Mouse (Mus musculus) hindbrain, embryonic 16.5 days (tissue): Measurements from ENCODE around the gene Col13a1. TPM values are rescaled to one million over a fixed set of nuclear protein-coding genes. Genes with fewer than 3 reads are reported as not detected.

Experiments
- ATAC-seq: fragments of 200-750 bp; cut with Nextera tagmentation; 2 replicates; pipeline ENCODE4 v1.8.0; 2017; ENCODE audit warnings: moderate TSS enrichment, moderate library complexity
- H3K27ac ChIP-seq: fragments of 300-500 bp; sonication (generic); 2 replicates; pipeline ENCODE4 v1.5.1; 2014; ENCODE audit warnings: low read depth, mild to moderate bottlenecking, control low read depth, low read length, moderate library complexity
- H3K27me3 ChIP-seq: fragments of 300-500 bp; sonication (generic); replicated peaks from 2 replicates; pipeline ENCODE4 v1.6.1; 2014; ENCODE audit warnings: low read length; ENCODE audit not compliant: control insufficient read depth, insufficient read depth
- H3K36me3 ChIP-seq: fragments of 300-500 bp; sonication (generic); 2 replicates; pipeline ENCODE4 v1.6.1; 2014; ENCODE audit warnings: mild to moderate bottlenecking, low read length, moderate library complexity, mixed read lengths; ENCODE audit not compliant: control insufficient read depth, insufficient read depth
- H3K4me1 ChIP-seq: fragments of 300-500 bp; sonication (generic); 2 replicates; pipeline ENCODE4 v1.6.1; 2014; ENCODE audit warnings: low read depth, low read length; ENCODE audit not compliant: control insufficient read depth, insufficient read depth
- H3K4me2 ChIP-seq: fragments of 300-500 bp; sonication (generic); 2 replicates; pipeline ENCODE4 v1.6.1; 2014; ENCODE audit warnings: mild to moderate bottlenecking, low read length, control low read depth, moderate library complexity
- H3K4me3 ChIP-seq: fragments of 300-500 bp; sonication (generic); 2 replicates; pipeline ENCODE4 v1.5.1; 2014; ENCODE audit warnings: mild to moderate bottlenecking, low read length, control low read depth, moderate library complexity
- H3K9ac ChIP-seq: fragments of 300-500 bp; sonication (generic); 2 replicates; pipeline ENCODE4 v1.6.1; 2014; ENCODE audit warnings: low read depth, mild to moderate bottlenecking, control low read depth, low read length, moderate library complexity
- H3K9me3 ChIP-seq: fragments of 300-500 bp; sonication (generic); 2 replicates; pipeline ENCODE4 v1.6.1; 2014; ENCODE audit warnings: mild to moderate bottlenecking, low read length, moderate library complexity; ENCODE audit not compliant: control insufficient read depth
- WGBS: fragments of 180-500 bp; shearing (Covaris S2); extraction: QIAGEN DNeasy Blood & Tissue Kit; methylation state at CpG from one replicate; pipeline ENCODE4 v1.1.7; 2014; 5-methylcytosine and 5-hydroxymethylcytosine counted together
- polyA plus RNA-seq: library from polyadenylated mRNA; unstranded; fragments of >200 nt; fragmentation: Nextera tagmentation; extraction: Ambion mirVana; gene quantifications from 2 replicates; pipeline ENCODE4 v1.2.1, GENCODE M21; 2015

Gene Col13a1
- polyA plus RNA-seq, 1 experiment from 2014 or later = 2.4 TPM

GRCm38 (mm10) chr10:61919924-61920654 lies 58.8 kb downstream of the Col13a1 start:
- Histone ChIP-seq H3K27ac (no peak overlapping the region), H3K9ac (no peak overlapping the region), H3K9me3 (peaks cover 10% of the 10 kb centered on the region), H3K4me3 (no peak overlapping the region), H3K4me2 (no peak overlapping the region), H3K36me3 (no peaks in the 10 kb centered on the region), H3K27me3 (no peaks in the 10 kb centered on the region), H3K4me1 (peaks cover 6% of the 10 kb centered on the region)
- peak; percentile 27; the same call in 1 of the 2 replicates for ATAC-seq
- 44% methylated on average over 13 of the region's 13 CpGs for WGBS

- Histone ChIP-seq H3K9ac (no peak overlapping the region), H3K36me3 (no peaks in the 10 kb centered on the region), H3K4me3 (no peak overlapping the region), H3K4me1 (peaks cover 6% of the 10 kb centered on the region), H3K4me2 (no peak overlapping the region), H3K27me3 (no peaks in the 10 kb centered on the region), H3K9me3 (peaks cover 16% of the 10 kb centered on the region), H3K27ac (no peak overlapping the region)
- ATAC-seq = no peak
- WGBS = 74% methylated on average over 4 of the region's 4 CpGs
Observed at GRCm38 (mm10) chr10:61919496-61919895, 59.4 kb downstream of the Col13a1 start.

GRCm38 (mm10) chr10:61917066-61917465 lies 61.8 kb downstream of the Col13a1 start:
- no peak overlapping the region for H3K27ac ChIP-seq
- H3K4me2 ChIP-seq = no peak overlapping the region
- WGBS = 96% methylated on average over 12 of the region's 12 CpGs
- H3K4me1 ChIP-seq = peaks cover 6% of the 10 kb centered on the region
- H3K9me3 ChIP-seq = peaks cover 16% of the 10 kb centered on the region
- H3K27me3 ChIP-seq = no peaks in the 10 kb centered on the region
- no peak overlapping the region for H3K4me3 ChIP-seq
- no peaks in the 10 kb centered on the region for H3K36me3 ChIP-seq
- no peak overlapping the region for H3K9ac ChIP-seq
- ATAC-seq = no peak

GRCm38 (mm10) chr10:61911770-61912169 lies 67.1 kb downstream of the Col13a1 start:
- Histone ChIP-seq H3K9ac (no peak overlapping the region), H3K27me3 (no peaks in the 10 kb centered on the region), H3K27ac (no peak overlapping the region), H3K4me2 (no peak overlapping the region), H3K36me3 (no peaks in the 10 kb centered on the region), H3K4me3 (no peak overlapping the region), H3K9me3 (peaks cover 12% of the 10 kb centered on the region), H3K4me1 (no peaks in the 10 kb centered on the region)
- no peak for ATAC-seq
- 74% methylated on average over 4 of the region's 4 CpGs for WGBS

DNA sequence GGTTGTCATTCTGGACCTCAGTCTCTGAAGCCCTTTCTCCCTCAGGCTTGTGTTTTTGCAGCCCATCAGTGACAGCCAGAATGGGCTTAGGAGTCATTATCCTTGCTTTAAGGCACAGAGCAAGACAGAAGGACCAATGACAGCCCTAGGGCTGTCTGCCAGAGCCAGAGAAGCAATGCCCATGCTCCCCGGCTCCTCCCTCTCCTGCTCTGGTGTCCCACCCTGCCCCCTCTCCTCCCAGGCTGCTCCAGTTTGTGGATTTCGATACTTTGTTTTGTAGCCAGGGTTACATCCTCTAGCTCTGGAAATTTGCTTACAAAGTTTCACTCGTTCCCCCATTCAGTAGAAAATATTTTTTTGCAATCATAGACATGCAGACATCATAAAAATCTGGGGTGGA lies 69.9 kb downstream of the Col13a1 start:
- no peaks in the 10 kb centered on the region for H3K36me3 ChIP-seq
- no peaks in the 10 kb centered on the region for H3K27me3 ChIP-seq
- H3K27ac ChIP-seq = no peak overlapping the region
- no peak overlapping the region for H3K9ac ChIP-seq
- WGBS = 68% methylated on average over 3 of the region's 3 CpGs
- H3K4me1 ChIP-seq = no peaks in the 10 kb centered on the region
- ATAC-seq = no peak
- H3K4me3 ChIP-seq = no peak overlapping the region
- no peaks in the 10 kb centered on the region for H3K9me3 ChIP-seq
- no peak overlapping the region for H3K4me2 ChIP-seq

- Histone ChIP-seq H3K4me3 (no peak overlapping the region), H3K4me1 (no peaks in the 10 kb centered on the region), H3K9ac (no peak overlapping the region), H3K27ac (no peak overlapping the region), H3K4me2 (no peak overlapping the region), H3K9me3 (no peaks in the 10 kb centered on the region), H3K27me3 (no peaks in the 10 kb centered on the region), H3K36me3 (no peaks in the 10 kb centered on the region)
- no peak for ATAC-seq
- WGBS = 41% methylated on average over 5 of the region's 5 CpGs
Observed at GRCm38 (mm10) chr10:61906226-61906625, 72.7 kb downstream of the Col13a1 start.

DNA sequence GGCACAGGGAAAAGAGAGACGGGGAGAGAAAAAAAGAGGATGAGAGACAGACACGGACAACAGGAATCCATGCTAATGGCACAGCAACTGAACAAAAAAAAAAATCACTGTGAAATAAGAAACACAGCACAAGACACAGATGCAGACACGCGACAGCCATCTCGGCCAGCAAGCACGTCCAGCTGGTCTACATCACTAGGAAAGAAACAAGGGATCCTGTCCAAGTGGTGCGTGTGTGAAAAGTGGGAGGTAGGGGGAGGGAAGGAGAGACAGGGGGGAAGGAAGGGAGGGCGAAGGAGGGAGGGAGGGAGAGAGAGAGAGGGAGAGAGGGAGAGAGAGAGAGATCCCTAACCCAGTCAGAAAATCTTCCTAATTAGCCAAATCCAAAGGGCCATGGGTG lies 73.6 kb downstream of the Col13a1 start:
- no peaks in the 10 kb centered on the region for H3K4me1 ChIP-seq
- no peak overlapping the region for H3K4me3 ChIP-seq
- H3K9me3 ChIP-seq = no peaks in the 10 kb centered on the region
- H3K27ac ChIP-seq = no peak overlapping the region
- no peaks in the 10 kb centered on the region for H3K36me3 ChIP-seq
- H3K9ac ChIP-seq = no peak overlapping the region
- ATAC-seq = no peak
- no peak overlapping the region for H3K4me2 ChIP-seq
- 50% methylated on average over 8 of the region's 8 CpGs for WGBS
- H3K27me3 ChIP-seq = no peaks in the 10 kb centered on the region

DNA sequence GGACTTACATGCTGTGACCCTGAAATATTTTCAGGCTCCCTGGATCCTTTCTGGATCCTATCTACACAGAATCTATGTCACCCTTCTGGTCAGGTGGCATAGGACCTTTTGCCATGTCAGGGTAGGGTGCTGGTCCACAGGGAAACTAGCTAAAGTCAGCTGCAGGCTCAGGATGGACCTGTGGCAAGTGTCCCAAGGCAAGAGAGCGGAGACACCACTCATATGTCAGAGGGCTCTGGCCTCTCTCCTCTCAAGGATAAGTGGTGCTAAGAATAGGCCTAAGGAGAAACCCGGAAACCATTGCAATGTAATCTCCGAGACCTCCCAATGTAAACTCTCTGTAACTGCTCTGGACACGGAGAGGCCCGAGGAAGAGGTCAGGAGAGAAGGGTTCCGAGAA lies 80.8 kb downstream of the Col13a1 start:
- Histone ChIP-seq H3K4me3 (no peak overlapping the region), H3K4me2 (no peak overlapping the region), H3K27me3 (no peaks in the 10 kb centered on the region), H3K9ac (no peak overlapping the region), H3K4me1 (no peaks in the 10 kb centered on the region), H3K36me3 (no peaks in the 10 kb centered on the region), H3K9me3 (no peaks in the 10 kb centered on the region), H3K27ac (no peak overlapping the region)
- WGBS = 91% methylated on average over 6 of the region's 6 CpGs
- no peak for ATAC-seq

DNA sequence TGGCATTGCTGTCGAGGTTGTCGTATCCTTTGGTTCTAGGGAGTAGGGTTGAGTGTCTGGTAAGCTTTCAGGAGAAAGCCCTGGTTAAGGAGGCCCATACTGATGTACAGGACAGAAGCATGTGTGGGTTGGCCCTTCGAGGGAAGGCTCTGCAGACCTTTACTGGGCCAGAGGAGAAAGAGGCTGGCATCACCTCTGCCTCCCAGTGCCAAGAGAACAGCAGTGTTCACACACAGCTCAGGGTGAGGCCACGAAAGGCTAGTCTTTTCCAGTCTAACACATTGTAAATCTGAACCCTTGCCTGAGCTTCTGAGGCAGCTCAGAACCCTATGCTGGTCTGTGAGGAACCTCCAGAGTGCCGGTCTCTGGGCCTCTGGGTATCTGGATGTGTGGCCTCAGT lies 84.3 kb downstream of the Col13a1 start:
- no peak for ATAC-seq
- no peaks in the 10 kb centered on the region for H3K27me3 ChIP-seq
- no peak overlapping the region for H3K9ac ChIP-seq
- H3K4me1 ChIP-seq = no peaks in the 10 kb centered on the region
- no peak overlapping the region for H3K4me3 ChIP-seq
- no peaks in the 10 kb centered on the region for H3K9me3 ChIP-seq
- 87% methylated on average over 5 of the region's 5 CpGs for WGBS
- no peak overlapping the region for H3K27ac ChIP-seq
- H3K36me3 ChIP-seq = no peaks in the 10 kb centered on the region
- H3K4me2 ChIP-seq = no peak overlapping the region
